Mouse (Mus musculus) gastrocnemius, postnatal 14 days (tissue): Measurements from ENCODE around the gene Dpp4. TPM values are rescaled to one million over a fixed set of nuclear protein-coding genes. Genes with fewer than 3 reads are reported as not detected.
A peak's percentile ranks its signal among the peaks of the same experiment; 100 is the strongest.

Experiments used
- DNase-seq: peaks from one replicate; pipeline ENCODE4 v3.0.0; 2021; ENCODE audit warnings: mixed read lengths
- intact Hi-C: fragments of 180-260 bp; cut with DNase I; formaldehyde crosslinking; loops from one replicate; pipeline ENCODE4 v1.15.1; 2025; ENCODE audit warnings: low total_unique reads
- long read RNA-seq, 2 experiments: library from polyadenylated mRNA; stranded (forward); transcript quantifications; one replicate each; pipeline ENCODE4 v2.0.0; 2021
- total RNA-seq, 2 experiments: library from RNA; stranded (reverse); gene quantifications; 2 replicates each; pipeline ENCODE4 v1.2.3; 2021

Dpp4 gene
- 1 to 10 TPM; 3.7 to 7.3 TPM for total RNA-seq
- long read RNA-seq, experiment 1, full-length matches to known transcripts = 2 of 4 reads
- long read RNA-seq, experiment 1, partial matches to known transcripts = 1 of 4 reads
- long read RNA-seq, experiment 1, other reads (novel, unspliced or antisense) = 1 of 4 reads
- long read RNA-seq, experiment 2, full-length matches to known transcripts = 6 of 7 reads
- long read RNA-seq, experiment 2, partial matches to known transcripts = 0 of 7 reads
- long read RNA-seq, experiment 2, other reads (novel, unspliced or antisense) = 1 of 7 reads

GRCm38 (mm10) chr2:62412081-62412821 lies at the start of gene Dpp4:
Gene Dpp4, minus strand, starts transcription at chr2:62412231.
- intact Hi-C loops = no loop called here
- no peak for DNase-seq

- intact Hi-C loops = no loop called here
- DNase-seq = no peak
Measured at GRCm38 (mm10) chr2:62460815-62461450, 48.9 kb upstream of the Dpp4 start.

- intact Hi-C loops = no loop called here
Measured at GRCm38 (mm10) chr2:62460231-62460710, 48.2 kb upstream of the Dpp4 start.

GRCm38 (mm10) chr2:62459241-62460174 lies 47.5 kb upstream of the Dpp4 start:
- DNase-seq = no peak
- intact Hi-C loops = loop anchor here (5.0 kb wide), 1 partner anchor 107 kb away; no protein-coding TSS in a partner anchor

More at GRCm38 (mm10) chr2:62460231-62460710, 48.2 kb upstream of the Dpp4 start:
- no peak for DNase-seq

GRCm38 (mm10) chr2:62458070-62458469 lies 46.0 kb upstream of the Dpp4 start:
- intact Hi-C loops = loop anchor here (5.0 kb wide), 1 partner anchor 106 kb away; no protein-coding TSS in a partner anchor
- DNase-seq = no peak

GRCm38 (mm10) chr2:62454991-62455390 lies 43.0 kb upstream of the Dpp4 start:
- intact Hi-C loops = loop anchor here (2.0 to 5.0 kb wide), 2 partner anchors 74 to 103 kb away; no protein-coding TSS in a partner anchor
- DNase-seq = no peak

GRCm38 (mm10) chr2:62454033-62454432 lies 42.0 kb upstream of the Dpp4 start:
- intact Hi-C loops = loop anchor here (2.0 kb wide), 1 partner anchor 73 kb away; no protein-coding TSS in a partner anchor
- no peak for DNase-seq

GRCm38 (mm10) chr2:62450364-62450763 lies 38.3 kb upstream of the Dpp4 start:
- no peak for DNase-seq
- intact Hi-C loops = no loop called here

- intact Hi-C loops = loop anchor here (10.0 kb wide), 1 partner anchor 475 kb away; no protein-coding TSS in a partner anchor
- no peak for DNase-seq
Measured at GRCm38 (mm10) chr2:62449692-62450346, 37.8 kb upstream of the Dpp4 start.

- intact Hi-C loops = loop anchor here (10.0 kb wide), 1 partner anchor 466 kb away; no protein-coding TSS in a partner anchor
- DNase-seq = peak; percentile 33
Measured at GRCm38 (mm10) chr2:62440802-62441544, 28.9 kb upstream of the Dpp4 start.

- intact Hi-C loops = loop anchor here (10.0 kb wide), 1 partner anchor 465 kb away; no protein-coding TSS in a partner anchor
- DNase-seq = no peak
Measured at GRCm38 (mm10) chr2:62440083-62440482, 28.1 kb upstream of the Dpp4 start.

GRCm38 (mm10) chr2:62431245-62431795 lies 19.3 kb upstream of the Dpp4 start:
- DNase-seq = no peak
- intact Hi-C loops = no loop called here

- peak; percentile 25 for DNase-seq
- intact Hi-C loops = no loop called here
Measured at GRCm38 (mm10) chr2:62425941-62426340, 13.9 kb upstream of the Dpp4 start.

- intact Hi-C loops = no loop called here
- DNase-seq = no peak
Measured at GRCm38 (mm10) chr2:62423343-62423776, 11.3 kb upstream of the Dpp4 start.

- intact Hi-C loops = no loop called here
- DNase-seq = no peak
Measured at GRCm38 (mm10) chr2:62422515-62423342, 10.7 kb upstream of the Dpp4 start.

GRCm38 (mm10) chr2:62421229-62421628 lies 9.2 kb upstream of the Dpp4 start:
- DNase-seq = no peak
- intact Hi-C loops = no loop called here
